Mouse (Mus musculus): Measurements from ENCODE around the gene Cog5.

DNA sequence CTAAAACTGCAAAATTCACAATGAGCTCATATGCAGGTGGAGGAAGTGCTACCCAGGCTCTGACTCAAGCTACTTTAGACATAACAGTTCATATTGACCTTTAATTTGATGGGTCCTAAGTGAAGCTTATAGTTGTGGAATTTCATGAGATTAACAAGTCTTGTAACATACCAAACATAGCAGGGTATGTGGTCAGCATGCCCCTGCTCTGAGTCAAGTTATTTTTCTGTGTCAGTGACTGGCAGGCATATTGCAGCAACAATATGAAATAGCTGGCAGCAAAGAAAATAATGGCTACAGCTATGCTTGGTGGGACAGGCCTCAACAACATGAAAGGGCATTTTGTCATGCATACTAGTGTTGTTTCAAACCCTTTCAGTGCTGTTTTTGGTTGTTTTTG, 183.9 kb downstream of the Cog5 start:
- no peak for TF ChIP-seq NELFE (IDR thresholded peaks at IDR 0.05; ENCODE audit: low read depth, low read length)
- no peak for TF ChIP-seq CTCF (conservative IDR thresholded peaks at IDR 0.05 in 1 of 2, IDR thresholded peaks at IDR 0.05 in 1 of 2; ENCODE audit: low read depth in 2 of 2, low read length in 2 of 2)
- TF ChIP-seq POLR2A (IDR thresholded peaks at IDR 0.05; ENCODE audit: low read depth, low read length), result no peak
- no peak for TF ChIP-seq USF1 (IDR thresholded peaks at IDR 0.05; ENCODE audit: low read depth, low read length)
- TF ChIP-seq TBP (conservative IDR thresholded peaks at IDR 0.05; ENCODE audit: low read depth, low read length), result no peak
- no peak for TF ChIP-seq EP300 (IDR thresholded peaks at IDR 0.05; ENCODE audit: low read length)
- no peak for TF ChIP-seq RAD21 (IDR thresholded peaks at IDR 0.05; ENCODE audit: low read depth, low read length)
- TF ChIP-seq ZNF384 (IDR thresholded peaks at IDR 0.05; ENCODE audit: low read depth, low read length), result no peak
- no peak for TF ChIP-seq USF2 (conservative IDR thresholded peaks at IDR 0.05; ENCODE audit: low read depth, low read length)
- no peak for TF ChIP-seq MXI1 (IDR thresholded peaks at IDR 0.05; ENCODE audit: low read depth, low read length)
- TF ChIP-seq CHD2 (IDR thresholded peaks at IDR 0.05; ENCODE audit: low read length), result no peak
- TF ChIP-seq E2F4 (IDR thresholded peaks at IDR 0.05; ENCODE audit: insufficient replicate concordance, low read depth, low read length), result no peak
- no peak for TF ChIP-seq GABPA (IDR thresholded peaks at IDR 0.05; ENCODE audit: insufficient replicate concordance, low read depth, low read length)

Data from CH12.LX (cell line).